Mouse (Mus musculus): ENCODE data around the gene Exd2. TPM values are rescaled to one million over a fixed set of nuclear protein-coding genes. Genes with fewer than 3 reads are reported as not detected.

Gene Exd2
- polyA plus RNA-seq, 1 experiment from 2014 or later, result 48.1 TPM

Other genes starting within 250 kb of the Exd2 start
- gene Actn1, start 202.7 kb upstream of the Exd2 start, polyA plus RNA-seq (2014; fragmentation: Nextera tagmentation; extraction: Ambion mirVana), result 9.9 and 10.0 TPM in 2 replicates
- gene Dcaf5, start 26.5 kb upstream of the Exd2 start, polyA plus RNA-seq (2014; fragmentation: Nextera tagmentation; extraction: Ambion mirVana), result 24.3 and 24.9 TPM in 2 replicates
- 20.2 and 21.2 TPM in 2 replicates for gene Galnt16, start 55.2 kb downstream of the Exd2 start, polyA plus RNA-seq (2014; fragmentation: Nextera tagmentation; extraction: Ambion mirVana)
- 27.2 and 32.1 TPM in 2 replicates for gene Slc39a9, start 180.8 kb downstream of the Exd2 start, polyA plus RNA-seq (2014; fragmentation: Nextera tagmentation; extraction: Ambion mirVana)
- 228 and 237 TPM in 2 replicates for gene Erh, start 181.2 kb downstream of the Exd2 start, polyA plus RNA-seq (2014; fragmentation: Nextera tagmentation; extraction: Ambion mirVana)
- 3.5 and 5.9 TPM in 2 replicates for gene Plekhd1, start 229.5 kb downstream of the Exd2 start, polyA plus RNA-seq (2014; fragmentation: Nextera tagmentation; extraction: Ambion mirVana)